Mouse (Mus musculus) lung, postnatal 0 days (tissue): ENCODE results near the gene Gm26992. TPM values are rescaled to one million over a fixed set of nuclear protein-coding genes. Genes with fewer than 3 reads are reported as not detected.
"Not testable (repeated sequence)": the region's sequence is repeated elsewhere in the genome, so short reads cannot be mapped to it uniquely, and the experiment has no call there.

ENCODE experiments used
- ATAC-seq: fragments of 200-750 bp; cut with Nextera tagmentation; 2 replicates; pipeline ENCODE4 v1.8.0; 2017; ENCODE audit warnings: moderate library complexity
- DNase-seq: peaks from one replicate; pipeline ENCODE4 v3.0.0-alpha.2; 2016; ENCODE audit warnings: low spot score
- H3K27ac ChIP-seq: fragments of 300-500 bp; sonication (generic); 2 replicates; pipeline ENCODE4 v1.5.1; 2014; ENCODE audit warnings: antibody characterized with exemption, mild to moderate bottlenecking, low read length, mixed read lengths
- H3K27me3 ChIP-seq: fragments of 300-500 bp; sonication (generic); replicated peaks from 2 replicates; pipeline ENCODE4 v1.6.1; 2014; ENCODE audit warnings: low read length, mixed read lengths; ENCODE audit not compliant: insufficient read depth
- H3K36me3 ChIP-seq: fragments of 300-500 bp; sonication (generic); 2 replicates; pipeline ENCODE4 v1.6.1; 2014; ENCODE audit warnings: low read length, mixed read lengths; ENCODE audit not compliant: insufficient read depth
- H3K4me1 ChIP-seq: fragments of 300-500 bp; sonication (generic); 2 replicates; pipeline ENCODE4 v1.6.1; 2014; ENCODE audit warnings: antibody characterized with exemption, low read depth, low read length, mixed read lengths; ENCODE audit not compliant: insufficient read depth
- H3K4me2 ChIP-seq: fragments of 300-500 bp; sonication (generic); replicated peaks from 2 replicates; pipeline ENCODE4 v1.6.1; 2014; ENCODE audit warnings: low read depth, mild to moderate bottlenecking, low read length, moderate library complexity, mixed read lengths
- H3K4me3 ChIP-seq: fragments of 300-500 bp; sonication (generic); 2 replicates; pipeline ENCODE4 v1.5.1; 2014; ENCODE audit warnings: low read depth, low read length
- H3K9ac ChIP-seq: fragments of 300-500 bp; sonication (generic); replicated peaks from 2 replicates; pipeline ENCODE4 v1.6.1; 2014; ENCODE audit warnings: low read depth, mild to moderate bottlenecking
- H3K9me3 ChIP-seq: fragments of 300-500 bp; sonication (generic); 2 replicates; pipeline ENCODE4 v1.6.1; 2016; ENCODE audit warnings: low read length, mixed read lengths
- CTCF ChIP-seq: IDR thresholded peaks from 2 replicates; pipeline ENCODE4 v1.5.1; 2016; ENCODE audit warnings: antibody characterized with exemption, mild to moderate bottlenecking
- EP300 ChIP-seq: IDR thresholded peaks from 2 replicates; pipeline ENCODE4 v1.6.1; 2016; ENCODE audit warnings: antibody characterized with exemption, mild to moderate bottlenecking, control low read depth
- WGBS: fragments of 180-500 bp; shearing (Covaris S2); extraction: QIAGEN DNeasy Blood & Tissue Kit; methylation state at CpG from one replicate; pipeline ENCODE4 v1.1.7; 2014; 5-methylcytosine and 5-hydroxymethylcytosine counted together
- polyA plus RNA-seq: library from polyadenylated mRNA; unstranded; fragments of >200 nt; fragmentation: Nextera tagmentation; extraction: Ambion mirVana; gene quantifications from 2 replicates; pipeline ENCODE4 v1.2.1, GENCODE M21; 2015

Gene Gm26992
- polyA plus RNA-seq, 1 experiment from 2014 or later: not detected

DNA sequence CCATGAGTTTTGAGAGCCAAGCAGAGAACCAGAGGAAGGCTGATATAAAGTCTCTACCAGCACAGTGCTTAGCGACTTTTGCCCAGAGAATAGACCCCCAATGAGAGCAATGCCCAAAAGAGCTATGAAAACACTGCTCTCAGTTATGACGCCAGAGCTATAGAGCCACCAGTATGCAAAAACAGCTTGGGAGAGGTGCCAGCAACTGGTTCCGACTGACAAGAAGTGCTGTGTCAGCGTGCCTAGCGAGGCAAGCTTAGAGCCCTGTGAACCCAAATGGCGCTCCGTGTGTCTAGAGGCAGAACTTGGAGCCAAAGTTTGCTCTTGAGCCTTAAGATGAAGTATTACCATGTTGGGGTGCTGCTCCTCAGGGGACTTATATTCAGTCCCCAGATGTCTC is 5.9 kb downstream of the Gm26992 start:
- no peak for DNase-seq
- ATAC-seq: no peak
- H3K27me3 ChIP-seq: no peaks in the 10 kb centered on the region

DNA sequence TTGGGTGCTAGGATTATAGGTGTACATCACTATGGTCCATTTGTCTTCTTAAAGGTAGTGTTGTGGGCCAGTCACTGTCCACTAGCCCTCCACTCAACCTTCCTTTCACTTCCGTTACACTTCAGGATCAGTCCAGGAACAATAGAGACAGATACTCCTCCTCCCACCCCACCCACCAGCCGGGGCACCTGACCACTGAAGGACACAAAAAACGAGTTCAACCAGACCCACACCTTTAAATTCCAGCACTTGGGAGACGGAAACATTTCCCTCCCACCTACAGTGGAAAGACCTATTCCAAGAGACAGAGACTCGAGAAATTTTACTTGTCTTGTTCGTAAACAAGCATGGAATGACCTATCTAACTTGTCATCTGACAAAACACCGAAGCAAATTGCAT is 10.5 kb downstream of the Gm26992 start:
- H3K4me3 ChIP-seq: no peak overlapping the region
- no peak overlapping the region for H3K9ac ChIP-seq
- H3K36me3 ChIP-seq: no peaks in the 10 kb centered on the region
- no peak for DNase-seq
- no peak overlapping the region for H3K4me2 ChIP-seq
- 54% methylated on average over 7 of the region's 7 CpGs for WGBS
- no peaks in the 10 kb centered on the region for H3K27me3 ChIP-seq
- H3K27ac ChIP-seq: no peak overlapping the region
- TF ChIP-seq CTCF: no peak
- TF ChIP-seq EP300: no peak
- H3K9me3 ChIP-seq: no peaks in the 10 kb centered on the region
- H3K4me1 ChIP-seq: no peaks in the 10 kb centered on the region
- ATAC-seq: no peak

More for the DNA sequence above, 5.9 kb downstream of the Gm26992 start:
- H3K4me3 ChIP-seq: no peak overlapping the region
- TF ChIP-seq CTCF (no peak), EP300 (no peak)
- no peaks in the 10 kb centered on the region for H3K4me1 ChIP-seq
- no peaks in the 10 kb centered on the region for H3K36me3 ChIP-seq
- no peak overlapping the region for H3K27ac ChIP-seq
- H3K9me3 ChIP-seq: no peaks in the 10 kb centered on the region
- H3K9ac ChIP-seq: no peak overlapping the region
- WGBS: 66% methylated on average over 7 of the region's 7 CpGs
- no peak overlapping the region for H3K4me2 ChIP-seq

DNA sequence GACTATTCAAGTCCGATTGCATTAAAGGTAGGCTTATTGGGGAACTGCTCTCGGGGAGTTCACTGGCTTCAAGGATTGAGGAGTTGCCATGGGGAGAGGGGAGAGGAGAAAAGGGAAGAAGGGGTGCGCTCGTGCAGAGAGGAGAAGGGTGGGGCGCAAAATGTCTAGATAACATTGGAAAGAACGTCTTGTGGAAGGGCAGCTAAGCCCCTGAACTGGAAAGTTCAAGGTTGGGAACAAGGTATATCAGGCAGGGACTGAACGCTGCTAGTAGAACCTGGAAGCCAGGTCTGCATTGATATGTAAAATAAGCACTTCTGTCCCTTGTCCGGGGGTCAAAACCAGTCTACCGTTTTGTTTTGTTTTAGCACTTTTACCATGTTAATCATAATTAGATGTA is 16.2 kb downstream of the Gm26992 start:
- Histone ChIP-seq H3K27me3 (no peaks in the 10 kb centered on the region), H3K36me3 (no peaks in the 10 kb centered on the region), H3K4me1 (no peaks in the 10 kb centered on the region), H3K4me3 (no peak overlapping the region), H3K9ac (no peak overlapping the region), H3K9me3 (no peaks in the 10 kb centered on the region), H3K27ac (no peak overlapping the region), H3K4me2 (no peak overlapping the region)
- TF ChIP-seq EP300 (no peak), CTCF (no peak)
- DNase-seq (no peak), ATAC-seq (no peak)
- 12% methylated on average over 9 of the region's 9 CpGs for WGBS

DNA sequence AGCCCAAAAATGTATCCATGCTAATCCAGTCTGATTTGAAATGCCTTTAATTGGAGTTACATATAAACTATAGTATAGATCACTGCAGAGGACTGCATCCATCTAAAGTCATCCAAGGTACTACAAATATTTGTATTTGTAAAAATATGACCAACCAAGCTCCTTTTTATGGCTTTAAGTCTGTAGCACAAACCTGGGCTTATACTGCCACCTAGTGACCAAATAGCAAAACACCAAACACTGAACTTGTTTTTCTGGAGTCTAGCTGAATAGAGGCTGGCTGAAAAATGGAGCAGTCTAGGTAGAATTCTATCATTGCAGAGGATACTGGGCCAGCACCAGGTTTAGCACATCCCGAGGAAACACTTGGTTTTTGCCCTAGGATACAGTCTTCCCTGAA is 19.0 kb downstream of the Gm26992 start:
- DNase-seq (peak; percentile 68), ATAC-seq (0 out of 2 replicates have a peak, but pooled peaks have one; percentile 3)
- Histone ChIP-seq H3K36me3 (no peaks in the 10 kb centered on the region), H3K27ac (no peak overlapping the region), H3K4me2 (no peak overlapping the region), H3K9me3 (no peaks in the 10 kb centered on the region), H3K27me3 (no peaks in the 10 kb centered on the region), H3K9ac (no peak overlapping the region), H3K4me1 (no peaks in the 10 kb centered on the region), H3K4me3 (no peak overlapping the region)
- TF ChIP-seq CTCF (peak; percentile 77), EP300 (no peak)
- 0% methylated on average over 1 of the region's 1 CpGs for WGBS

DNA sequence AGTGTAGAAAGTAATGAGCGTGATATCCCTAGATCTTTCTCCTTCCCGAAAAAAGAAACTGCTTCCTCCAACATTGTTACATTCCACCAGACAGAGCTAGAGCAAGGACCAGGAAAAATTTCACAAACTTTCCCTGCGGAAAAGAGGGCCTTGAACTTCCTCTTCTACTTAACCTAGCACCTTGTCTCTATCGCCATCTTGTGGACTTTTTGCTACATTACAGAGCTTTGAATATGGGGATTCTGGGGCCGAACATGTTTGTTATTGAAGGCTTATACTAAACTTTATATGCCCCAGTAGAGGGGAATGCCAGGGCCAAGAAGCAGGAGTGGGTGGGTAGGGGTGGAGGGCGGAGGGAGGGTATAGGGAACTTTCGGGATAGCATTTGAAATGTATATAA is 21.9 kb downstream of the Gm26992 start:
- TF ChIP-seq CTCF: peak; percentile 75
- no peak for TF ChIP-seq EP300
- Histone ChIP-seq H3K4me3 (no peak overlapping the region), H3K4me1 (no peaks in the 10 kb centered on the region), H3K4me2 (no peak overlapping the region), H3K27me3 (peaks cover 7% of the 10 kb centered on the region; the same call in 1 of the 2 replicates), H3K27ac (no peak overlapping the region), H3K9me3 (no peaks in the 10 kb centered on the region), H3K9ac (no peak overlapping the region), H3K36me3 (no peaks in the 10 kb centered on the region)
- 31% methylated on average over 7 of the region's 7 CpGs for WGBS
- peak; percentile 62 for DNase-seq
- ATAC-seq: no peak

DNA sequence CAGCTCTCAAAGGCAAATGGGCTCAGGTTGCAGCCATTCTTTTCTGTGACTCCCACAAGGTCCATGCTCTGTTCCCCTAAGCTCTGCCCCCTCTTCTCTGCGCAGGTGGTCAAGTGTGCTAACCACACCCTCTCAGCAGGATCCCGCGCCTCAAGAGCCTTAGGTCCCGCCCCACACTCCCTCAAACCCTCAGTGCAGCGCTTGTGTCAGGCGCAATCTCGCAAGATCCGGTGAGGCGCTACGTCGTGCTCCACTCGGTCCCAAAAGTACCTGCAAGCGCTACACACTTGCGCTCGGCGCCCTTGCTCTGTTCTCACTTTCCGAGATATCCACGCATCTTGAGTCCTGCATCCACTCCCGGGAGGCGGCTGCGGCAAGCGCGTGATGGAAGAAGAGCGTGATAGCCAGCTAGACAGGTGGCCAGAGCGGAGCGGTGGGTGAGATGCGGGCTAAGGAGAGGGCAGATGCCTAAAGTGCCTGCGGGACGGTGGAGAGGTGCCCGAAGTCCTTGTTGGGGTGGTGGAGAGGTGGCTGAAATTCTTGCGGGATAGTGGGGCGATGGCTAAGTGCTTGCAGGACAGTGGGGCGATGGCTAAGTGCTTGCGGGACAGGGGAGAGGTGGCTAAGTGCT is 25.8 kb downstream of the Gm26992 start:
- TF ChIP-seq EP300 (no peak), CTCF (no peak)
- H3K4me2 ChIP-seq: peak overlapping the region; percentile 53
- H3K27ac ChIP-seq: no peak overlapping the region
- H3K9ac ChIP-seq: no peak overlapping the region
- H3K4me1 ChIP-seq: no peaks in the 10 kb centered on the region
- peak overlapping the region; percentile 34 for H3K4me3 ChIP-seq
- 9% methylated on average over 34 of the region's 34 CpGs for WGBS
- DNase-seq (peak; percentile 73), ATAC-seq (peak; percentile 95)
- no peaks in the 10 kb centered on the region for H3K36me3 ChIP-seq
- H3K9me3 ChIP-seq: no peaks in the 10 kb centered on the region
- peaks cover 7% of the 10 kb centered on the region; the same call in 1 of the 2 replicates for H3K27me3 ChIP-seq

DNA sequence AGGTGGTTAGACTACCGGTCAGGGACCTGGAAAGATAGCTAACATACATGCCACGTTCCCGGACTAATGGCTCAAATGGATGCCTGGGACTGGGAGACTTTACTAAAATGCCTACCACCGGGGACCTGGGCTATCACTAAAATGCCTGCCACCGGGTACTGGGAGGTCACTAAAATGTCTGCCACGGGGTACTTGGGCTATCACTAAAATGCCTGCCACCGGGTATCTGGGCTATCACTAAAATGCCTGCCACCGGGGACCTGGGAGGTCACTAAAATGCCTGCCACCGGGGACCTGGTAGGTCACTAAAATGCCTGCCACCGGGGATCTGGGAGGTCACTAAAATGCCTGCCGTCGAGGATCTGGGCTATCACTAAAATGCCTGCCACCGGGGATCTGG is 26.6 kb downstream of the Gm26992 start:
- H3K4me3 ChIP-seq: peak overlapping the region; percentile 34; the same call in 1 of the 2 replicates
- DNase-seq, H3K27me3 ChIP-seq, H3K9me3 ChIP-seq, H3K4me1 ChIP-seq, ATAC-seq, H3K36me3 ChIP-seq, H3K9ac ChIP-seq, H3K27ac ChIP-seq: not testable (repeated sequence)
- 44% methylated on average over 9 of the region's 13 CpGs for WGBS
- peak overlapping the region; percentile 53 for H3K4me2 ChIP-seq

DNA sequence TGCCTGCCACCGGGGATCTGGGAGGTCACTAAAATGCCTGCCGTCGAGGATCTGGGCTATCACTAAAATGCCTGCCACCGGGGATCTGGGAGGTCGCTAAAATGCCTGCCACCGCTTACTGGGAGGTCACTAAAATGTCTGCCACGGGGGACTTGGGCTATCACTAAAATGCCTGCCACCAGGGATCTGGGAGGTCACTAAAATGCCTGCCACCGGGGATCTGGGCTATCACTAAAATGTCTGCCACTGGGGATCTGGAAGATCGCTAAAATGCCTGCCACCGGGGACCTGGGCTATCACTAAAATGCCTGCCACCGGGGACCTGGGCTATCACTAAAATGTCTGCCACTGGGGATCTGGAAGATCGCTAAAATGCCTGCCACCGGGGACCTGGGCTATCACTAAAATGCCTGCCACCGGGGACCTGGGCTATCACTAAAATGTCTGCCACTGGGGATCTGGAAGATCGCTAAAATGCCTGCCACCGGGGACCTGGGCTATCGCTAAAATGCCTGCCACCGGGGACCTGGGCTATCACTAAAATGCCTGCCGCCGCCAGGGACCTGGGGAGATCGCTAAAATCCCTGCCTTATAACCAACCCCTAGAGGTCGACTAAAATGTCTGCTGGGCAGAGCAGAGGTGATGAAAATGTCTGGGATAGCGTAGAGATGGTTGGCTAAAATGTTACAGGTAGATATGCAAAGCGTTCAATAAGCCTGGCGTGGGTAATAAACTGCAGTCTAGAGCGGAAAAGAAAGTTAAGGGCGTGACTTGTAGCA is 27.3 kb downstream of the Gm26992 start:
- H3K4me1 ChIP-seq, H3K9ac ChIP-seq, DNase-seq, H3K9me3 ChIP-seq, ATAC-seq, H3K4me3 ChIP-seq, H3K27me3 ChIP-seq, H3K4me2 ChIP-seq, H3K36me3 ChIP-seq, H3K27ac ChIP-seq: not testable (repeated sequence)
- 70% methylated on average over 13 of the region's 27 CpGs for WGBS
